Mouse (Mus musculus): ENCODE data around the gene Fam107b. TPM values are rescaled to one million over a fixed set of nuclear protein-coding genes. Genes with fewer than 3 reads are reported as not detected.

The Fam107b gene
- polyA plus RNA-seq, 1 experiment, result 8.2 TPM

DNA sequence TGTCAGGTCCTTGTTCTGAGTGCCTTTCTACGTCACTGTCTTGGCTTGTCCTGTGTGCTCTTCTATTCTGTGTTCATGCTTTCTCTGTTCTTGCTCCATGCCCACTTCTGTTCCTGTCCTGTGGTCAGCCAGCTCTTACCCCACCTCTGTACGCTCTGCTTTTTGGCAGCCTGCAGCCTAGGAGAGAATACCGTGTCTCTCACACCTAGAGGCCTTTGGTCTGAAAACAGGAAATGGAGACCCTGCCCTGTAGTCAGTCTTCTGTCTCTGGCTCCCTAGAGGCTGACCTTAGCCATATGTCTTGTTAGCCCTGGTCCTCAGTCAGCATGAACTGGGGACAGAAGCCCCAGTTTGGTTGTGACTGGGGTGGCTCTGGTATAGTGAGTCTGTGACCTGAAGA, 170.0 kb downstream of the Fam107b start:
- peak overlapping the region; percentile 26 for H3K27ac ChIP-seq (ENCODE audit: insufficient read depth, low read depth, low read length)
- no peak overlapping the region for H3K4me3 ChIP-seq (ENCODE audit: low read depth, low read length)
- TF ChIP-seq CTCF (IDR thresholded peaks at IDR 0.05; ENCODE audit: extremely low read depth, insufficient read length, insufficient replicate concordance, low read depth, low read length) (no peak), POLR2A (IDR thresholded peaks at IDR 0.05; ENCODE audit: low read depth, low read length) (no peak)
- H3K27me3 ChIP-seq (ENCODE audit: control insufficient read depth, insufficient read depth, low read length), result no peaks in the 10 kb centered on the region
- no peaks in the 10 kb centered on the region for H3K36me3 ChIP-seq (ENCODE audit: control insufficient read depth, insufficient read depth, low read length)
- 80% methylated on average over 3 of the region's 3 CpGs for WGBS
- peaks cover 9% of the 10 kb centered on the region for H3K4me1 ChIP-seq (ENCODE audit: control insufficient read depth, insufficient read depth, insufficient read length, low read length)

GRCm38 (mm10) chr2:3740670-3741069, 170.4 kb downstream of the Fam107b start:
- Histone ChIP-seq H3K27ac (ENCODE audit: insufficient read depth, low read depth, low read length) (peak overlapping the region; percentile 26), H3K4me3 (ENCODE audit: low read depth, low read length) (no peak overlapping the region), H3K36me3 (ENCODE audit: control insufficient read depth, insufficient read depth, low read length) (no peaks in the 10 kb centered on the region), H3K4me1 (ENCODE audit: control insufficient read depth, insufficient read depth, insufficient read length, low read length) (peaks cover 9% of the 10 kb centered on the region), H3K27me3 (ENCODE audit: control insufficient read depth, insufficient read depth, low read length) (no peaks in the 10 kb centered on the region)
- WGBS, result 97% methylated on average over 4 of the region's 4 CpGs
- TF ChIP-seq CTCF (IDR thresholded peaks at IDR 0.05; ENCODE audit: extremely low read depth, insufficient read length, insufficient replicate concordance, low read depth, low read length), result no peak

GRCm38 (mm10) chr2:3742519-3742918, 172.2 kb downstream of the Fam107b start:
- Histone ChIP-seq H3K27me3 (ENCODE audit: control insufficient read depth, insufficient read depth, low read length) (no peaks in the 10 kb centered on the region), H3K36me3 (ENCODE audit: control insufficient read depth, insufficient read depth, low read length) (no peaks in the 10 kb centered on the region), H3K27ac (ENCODE audit: insufficient read depth, low read depth, low read length) (no peak overlapping the region), H3K4me1 (ENCODE audit: control insufficient read depth, insufficient read depth, insufficient read length, low read length) (peaks cover 16% of the 10 kb centered on the region), H3K4me3 (ENCODE audit: low read depth, low read length) (no peak overlapping the region)
- 83% methylated on average over 6 of the region's 6 CpGs for WGBS
- no peak for TF ChIP-seq CTCF (IDR thresholded peaks at IDR 0.05; ENCODE audit: extremely low read depth, insufficient read length, insufficient replicate concordance, low read depth, low read length)
- TF ChIP-seq POLR2A (IDR thresholded peaks at IDR 0.05; ENCODE audit: low read depth, low read length), result no peak

DNA sequence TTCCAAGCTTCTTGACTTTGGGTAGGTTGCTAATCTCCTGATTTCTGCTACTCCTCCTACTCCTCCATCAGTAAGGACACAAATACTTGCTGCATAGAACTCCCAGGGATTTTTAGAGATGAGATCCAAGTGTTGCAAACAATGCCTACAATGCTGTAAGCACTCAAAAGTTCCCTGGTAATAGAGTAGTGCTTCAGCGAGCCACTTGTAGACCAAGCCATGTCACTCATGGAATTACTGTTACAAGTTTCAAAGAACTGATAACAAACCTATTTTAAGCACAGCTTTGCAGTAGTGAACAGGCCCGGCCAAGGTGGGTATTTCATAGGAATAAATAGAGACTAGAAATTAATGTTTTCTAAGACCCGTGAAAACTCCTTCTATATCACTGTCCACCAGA, 174.8 kb downstream of the Fam107b start:
- no peaks in the 10 kb centered on the region for H3K36me3 ChIP-seq (ENCODE audit: control insufficient read depth, insufficient read depth, low read length)
- TF ChIP-seq POLR2A (IDR thresholded peaks at IDR 0.05; ENCODE audit: low read depth, low read length) (no peak), CTCF (IDR thresholded peaks at IDR 0.05; ENCODE audit: extremely low read depth, insufficient read length, insufficient replicate concordance, low read depth, low read length) (no peak)
- H3K4me3 ChIP-seq (ENCODE audit: low read depth, low read length), result no peak overlapping the region
- no peaks in the 10 kb centered on the region for H3K27me3 ChIP-seq (ENCODE audit: control insufficient read depth, insufficient read depth, low read length)
- H3K27ac ChIP-seq (ENCODE audit: insufficient read depth, low read depth, low read length), result no peak overlapping the region
- WGBS, result 73% methylated on average over 3 of the region's 3 CpGs
- peaks cover 23% of the 10 kb centered on the region for H3K4me1 ChIP-seq (ENCODE audit: control insufficient read depth, insufficient read depth, insufficient read length, low read length)

- 72% methylated on average over 13 of the region's 13 CpGs for WGBS
- Histone ChIP-seq H3K27me3 (ENCODE audit: control insufficient read depth, insufficient read depth, low read length) (no peaks in the 10 kb centered on the region), H3K27ac (ENCODE audit: insufficient read depth, low read depth, low read length) (no peak overlapping the region), H3K4me3 (ENCODE audit: low read depth, low read length) (no peak overlapping the region), H3K36me3 (ENCODE audit: control insufficient read depth, insufficient read depth, low read length) (no peaks in the 10 kb centered on the region), H3K4me1 (ENCODE audit: control insufficient read depth, insufficient read depth, insufficient read length, low read length) (peaks cover 22% of the 10 kb centered on the region)
- no peak for TF ChIP-seq POLR2A (IDR thresholded peaks at IDR 0.05; ENCODE audit: low read depth, low read length)
- no peak for TF ChIP-seq CTCF (IDR thresholded peaks at IDR 0.05; ENCODE audit: extremely low read depth, insufficient read length, insufficient replicate concordance, low read depth, low read length)
Observed at GRCm38 (mm10) chr2:3745910-3746606, 175.8 kb downstream of the Fam107b start.

DNA sequence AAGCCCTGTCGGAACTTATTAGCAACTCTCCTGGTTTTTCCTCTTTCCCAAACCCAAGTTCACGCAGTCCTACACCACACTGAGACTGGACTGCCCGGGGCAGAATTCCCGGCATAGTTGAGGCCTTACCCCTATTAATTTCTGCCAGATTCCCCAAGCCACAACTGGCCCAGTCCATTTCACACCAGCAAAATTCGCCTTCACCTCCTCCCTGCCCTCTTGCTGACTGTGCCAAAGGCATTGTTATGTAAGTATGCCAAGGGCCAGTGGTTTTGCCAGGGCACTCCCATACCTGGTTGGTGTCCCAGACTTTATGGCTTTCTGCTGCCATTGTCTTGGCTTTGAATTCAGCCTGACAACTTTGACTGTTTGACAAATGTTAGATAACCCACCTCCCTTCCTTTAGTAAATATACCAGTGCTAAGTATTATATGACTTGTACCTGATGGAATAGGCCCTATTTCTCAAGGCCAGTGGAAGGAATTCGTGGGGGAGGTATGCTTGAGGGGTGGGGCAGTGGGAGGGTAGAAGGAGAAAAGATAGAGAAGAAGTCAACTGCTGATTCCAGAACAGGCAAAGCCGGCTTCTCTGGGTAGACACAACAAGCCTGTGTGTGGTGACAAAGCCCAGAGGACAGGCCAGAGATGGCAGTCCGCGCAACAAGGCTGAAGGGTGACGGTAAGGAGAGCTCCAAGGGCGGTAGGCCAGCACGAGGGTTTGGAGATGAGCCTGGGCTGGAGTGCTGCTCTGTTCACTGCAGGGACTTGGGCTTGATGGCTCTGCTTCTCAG, 178.6 kb downstream of the Fam107b start:
- Histone ChIP-seq H3K4me3 (ENCODE audit: low read depth, low read length) (peak overlapping the region; percentile 50), H3K4me1 (ENCODE audit: control insufficient read depth, insufficient read depth, insufficient read length, low read length) (peaks cover 34% of the 10 kb centered on the region)

GRCm38 (mm10) chr2:3749504-3750024, 179.3 kb downstream of the Fam107b start:
- no peaks in the 10 kb centered on the region for H3K27me3 ChIP-seq (ENCODE audit: control insufficient read depth, insufficient read depth, low read length)
- TF ChIP-seq CTCF (IDR thresholded peaks at IDR 0.05; ENCODE audit: extremely low read depth, insufficient read length, insufficient replicate concordance, low read depth, low read length) (no peak), POLR2A (IDR thresholded peaks at IDR 0.05; ENCODE audit: low read depth, low read length) (no peak)
- 37% methylated on average over 6 of the region's 6 CpGs for WGBS
- H3K27ac ChIP-seq (ENCODE audit: insufficient read depth, low read depth, low read length), result peak overlapping the region; percentile 81
- H3K4me3 ChIP-seq (ENCODE audit: low read depth, low read length), result peak overlapping the region; percentile 50
- H3K4me1 ChIP-seq (ENCODE audit: control insufficient read depth, insufficient read depth, insufficient read length, low read length), result peaks cover 34% of the 10 kb centered on the region
- H3K36me3 ChIP-seq (ENCODE audit: control insufficient read depth, insufficient read depth, low read length), result no peaks in the 10 kb centered on the region

More for the DNA sequence above, 178.6 kb downstream of the Fam107b start:
- H3K27me3 ChIP-seq (ENCODE audit: control insufficient read depth, insufficient read depth, low read length), result no peaks in the 10 kb centered on the region
- 20% methylated on average over 12 of the region's 12 CpGs for WGBS
- TF ChIP-seq CTCF (IDR thresholded peaks at IDR 0.05; ENCODE audit: extremely low read depth, insufficient read length, insufficient replicate concordance, low read depth, low read length) (no peak), POLR2A (IDR thresholded peaks at IDR 0.05; ENCODE audit: low read depth, low read length) (no peak; the same call in 1 of the 2 replicates)
- H3K36me3 ChIP-seq (ENCODE audit: control insufficient read depth, insufficient read depth, low read length), result no peaks in the 10 kb centered on the region
- peak overlapping the region; percentile 81 for H3K27ac ChIP-seq (ENCODE audit: insufficient read depth, low read depth, low read length)

All from small intestine, adult 2 months (tissue).